Mouse (Mus musculus) testis, adult 2 months (tissue): ENCODE measurements at regions not wholly inside any gene's neighbourhood (a gene's known extent, or its start where the extent isn't known, plus 50 kb on each side); places are given as distances from the start of the nearest gene placed in this dataset.

Source experiments
- CTCF ChIP-seq: fragments of 200-500 bp; IDR thresholded peaks from 2 replicates; pipeline ENCODE4 v1.5.1; 2012; ENCODE audit warnings: low read depth, mild to moderate bottlenecking, inconsistent platforms, low read length, moderate library complexity; ENCODE audit not compliant: control insufficient read depth, insufficient read depth, insufficient replicate concordance
- POLR2A ChIP-seq: fragments of 200-500 bp; IDR thresholded peaks from 2 replicates; pipeline ENCODE4 v1.6.1; 2012; ENCODE audit warnings: low read depth, mild to moderate bottlenecking, inconsistent platforms, low read length, moderate library complexity; ENCODE audit not compliant: control insufficient read depth

GRCm38 (mm10) chr11:18656358-18656757 is 362.4 kb downstream of the Meis1 start:
- no peak for TF ChIP-seq POLR2A
- no peak for TF ChIP-seq CTCF
